Mouse (Mus musculus): Measurements from ENCODE around the gene Taf3. TPM values are rescaled to one million over a fixed set of nuclear protein-coding genes. Genes with fewer than 3 reads are reported as not detected.

Taf3 gene
- total RNA-seq, 1 experiment from 2014 or later: 14.4 TPM

- no peak for DNase-seq
These were observed 159.3 kb downstream of the Taf3 start, which contains the start of gene 9230102O04Rik for GRCm38 (mm10) chr2:9888913-9889650. TSS of gene 9230102O04Rik (minus strand) at chr2:9889540.

GRCm38 (mm10) chr2:9887636-9888035, 160.8 kb downstream of the Taf3 start:
- no peak for DNase-seq

GRCm38 (mm10) chr2:9886921-9887610, 161.3 kb downstream of the Taf3 start:
- DNase-seq: no peak

DNA sequence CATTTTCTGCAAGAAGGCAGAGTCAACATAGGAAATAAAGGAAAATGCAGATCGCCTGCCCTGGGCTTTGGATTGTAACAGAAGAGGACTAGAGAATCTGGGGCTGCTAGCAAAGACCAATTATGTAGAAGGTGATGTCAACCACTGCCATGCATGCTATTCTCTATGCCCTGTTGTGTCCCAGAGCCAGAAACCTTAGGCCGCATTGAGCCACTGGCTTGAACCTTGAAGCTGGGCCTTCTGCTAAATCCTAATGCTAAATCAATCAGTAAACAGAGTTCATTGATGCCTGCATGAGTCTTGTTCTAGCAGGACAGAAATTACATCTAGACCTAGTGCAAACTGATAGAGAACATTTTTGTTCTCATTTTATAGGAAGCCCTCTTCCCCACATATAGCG, 162.4 kb downstream of the Taf3 start:
- no peak for DNase-seq

DNA sequence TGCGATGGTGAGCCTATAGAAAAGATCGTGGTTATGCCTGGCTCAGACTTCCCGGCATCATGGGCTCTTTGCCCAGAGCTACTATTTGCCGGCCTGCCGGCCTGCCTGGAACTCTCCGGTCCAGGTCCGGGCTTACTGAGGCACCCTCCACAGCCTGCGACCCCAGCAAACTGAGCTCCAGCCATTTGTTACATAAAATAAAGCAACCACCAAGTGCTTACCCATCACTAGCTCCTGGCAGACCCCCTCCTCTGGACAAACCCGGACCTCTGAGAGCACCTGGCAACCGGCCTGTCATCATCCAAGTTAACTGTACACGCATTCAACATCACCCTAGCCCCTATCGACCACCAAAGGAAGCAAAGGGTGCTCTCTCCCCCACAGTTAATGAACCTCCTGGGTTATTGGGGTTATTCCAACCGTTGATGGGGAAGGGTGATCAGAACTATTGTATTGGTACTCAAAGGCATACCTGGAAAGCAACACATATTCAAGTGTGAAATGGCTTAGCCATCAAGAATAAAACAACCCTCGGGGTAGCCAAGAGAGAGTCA, 163.1 kb downstream of the Taf3 start:
- DNase-seq: no peak

- DNase-seq: no peak
These were observed 163.7 kb downstream of the Taf3 start for GRCm38 (mm10) chr2:9884533-9885216.

DNA sequence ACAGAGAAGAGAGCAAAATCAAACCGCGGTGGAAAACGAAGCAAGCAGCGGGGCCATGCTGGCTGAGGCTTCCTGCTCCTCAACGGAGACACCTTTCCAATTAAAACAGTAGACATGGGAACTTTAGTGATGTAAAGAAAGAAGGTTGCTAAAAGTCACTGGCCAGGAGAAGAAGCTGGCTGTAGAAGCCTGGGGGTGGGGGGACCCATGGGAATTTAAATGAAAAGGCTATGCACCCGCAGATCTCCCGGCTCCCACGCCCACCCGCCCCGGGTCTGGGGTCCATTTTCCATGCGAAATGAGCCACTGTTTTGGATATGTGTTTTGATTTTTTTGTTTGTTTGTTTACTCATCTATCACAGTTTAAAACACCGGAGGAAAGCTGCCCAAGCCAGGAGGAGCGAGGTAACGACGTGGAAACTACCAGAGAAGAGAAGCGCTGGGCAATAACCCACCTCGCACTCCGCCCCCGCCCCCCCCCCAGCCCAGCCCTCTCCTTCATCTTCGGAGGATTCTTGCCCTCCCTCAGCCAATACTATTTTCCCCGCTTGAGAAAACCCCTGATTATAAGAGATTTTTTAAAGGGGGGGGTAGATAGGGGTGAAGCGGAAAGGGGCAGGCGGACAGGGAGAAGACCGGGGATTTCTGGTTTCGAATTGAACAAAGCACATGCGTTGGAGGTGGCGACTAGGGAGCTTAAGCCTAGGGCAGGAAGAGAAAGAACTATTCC, 164.4 kb downstream of the Taf3 start:
- DNase-seq: no peak

DNA sequence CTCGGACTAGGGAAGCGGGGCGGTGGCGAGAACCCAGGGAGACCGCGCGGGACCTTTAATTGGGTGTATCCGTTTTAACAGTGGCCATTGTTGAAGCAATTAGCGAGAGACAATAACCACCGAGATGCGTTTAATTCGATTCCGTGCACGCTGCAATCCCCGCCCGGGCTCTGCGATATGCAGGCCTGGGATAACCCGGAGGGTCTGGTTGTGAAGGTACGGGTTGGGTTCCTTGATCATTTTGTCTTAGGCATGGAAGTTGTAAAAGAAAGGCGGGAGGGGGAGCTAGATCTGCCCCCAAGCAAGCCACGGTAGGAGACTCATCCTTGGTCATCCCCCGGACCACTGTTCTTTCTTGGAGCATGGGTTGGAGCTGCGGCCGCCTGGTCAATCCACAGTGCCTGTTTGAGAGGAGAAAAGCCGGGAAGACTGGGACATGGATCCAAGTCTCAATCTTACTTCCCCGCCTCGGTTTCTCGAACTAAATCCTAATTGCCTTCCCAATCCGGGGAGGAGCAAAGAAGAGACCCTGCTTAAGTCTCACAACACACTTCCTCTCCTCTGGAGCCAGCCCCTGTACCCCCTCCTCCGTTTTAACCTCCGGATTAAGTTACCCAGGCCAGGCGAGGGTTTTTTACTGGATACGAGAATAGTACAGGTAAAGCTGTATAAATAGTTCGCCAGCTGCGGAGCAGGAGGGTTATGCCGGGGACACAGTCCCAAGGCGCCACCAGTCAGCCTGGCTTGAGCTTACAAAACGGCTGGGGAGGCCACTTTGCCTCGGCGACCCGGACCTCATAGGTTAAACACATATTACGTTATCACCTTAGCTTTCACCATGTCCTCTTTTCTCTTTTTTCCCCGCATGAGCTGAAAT, 165.2 kb downstream of the Taf3 start:
- no peak for DNase-seq

DNA sequence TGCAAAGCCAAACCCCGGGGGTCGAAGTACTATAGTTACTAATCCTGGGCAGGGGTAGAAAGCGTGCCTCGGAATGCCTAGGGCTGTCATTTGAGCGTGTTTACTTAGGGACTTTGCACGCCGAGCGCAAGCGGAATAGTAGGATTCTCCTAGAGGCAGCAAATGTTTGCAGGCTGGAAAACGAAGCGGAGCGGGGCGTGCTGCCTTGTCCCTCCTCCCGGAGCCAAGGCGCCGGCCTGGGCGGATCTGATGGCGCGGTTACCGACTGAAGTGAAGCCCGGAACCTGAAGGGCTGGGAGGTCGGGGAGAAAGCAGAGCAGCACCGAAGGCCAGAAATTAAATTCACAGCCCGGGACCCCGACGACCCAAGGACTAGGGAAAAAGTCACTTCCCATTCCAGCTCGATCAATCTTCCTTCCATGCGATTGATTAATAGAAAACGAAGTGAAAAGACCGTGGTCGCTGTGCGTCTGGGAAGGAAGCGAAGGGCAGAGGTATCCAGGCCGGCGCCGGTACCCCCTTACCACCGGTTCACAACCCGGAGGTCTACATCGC, 165.9 kb downstream of the Taf3 start:
- peak; percentile 50 for DNase-seq

GRCm38 (mm10) chr2:9881611-9882023, 166.8 kb downstream of the Taf3 start:
- no peak for DNase-seq

DNA sequence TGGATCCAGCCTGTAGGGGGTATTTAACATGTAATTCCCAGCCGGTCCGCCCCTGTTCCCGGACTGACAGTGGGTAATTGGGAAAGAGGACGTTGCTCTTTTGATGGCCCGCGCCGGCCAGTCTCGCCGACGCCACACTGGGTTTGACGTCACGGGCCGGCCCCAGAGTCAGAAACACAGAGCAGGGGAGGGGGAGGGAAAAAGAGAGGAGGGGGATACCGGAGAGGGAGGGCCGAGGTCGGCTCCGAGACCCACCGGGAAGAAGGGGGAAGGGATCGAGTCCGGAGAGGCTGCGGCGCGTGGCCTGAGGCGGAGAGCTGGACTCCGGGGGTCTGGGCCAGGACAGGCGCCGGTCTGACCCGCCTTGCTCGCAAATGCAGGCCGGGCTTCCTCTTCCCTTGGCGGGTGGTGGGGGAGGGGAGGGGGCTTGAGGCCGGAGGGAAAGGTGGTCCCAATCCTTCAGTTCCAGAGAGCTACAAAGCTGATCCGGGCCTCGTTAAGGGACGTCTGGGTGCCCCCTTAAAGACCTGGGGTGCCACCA, 167.3 kb downstream of the Taf3 start, which contains the start of gene 4930412O13Rik:
Gene 4930412O13Rik (plus strand): TSS at position 202 of the 541 bp plus-strand sequence.
- no peak for DNase-seq

- no peak for DNase-seq
These were observed 168.1 kb downstream of the Taf3 start for GRCm38 (mm10) chr2:9880271-9880670.

- DNase-seq: peak; percentile 93
These were observed 168.9 kb downstream of the Taf3 start for GRCm38 (mm10) chr2:9879493-9879892.

DNA sequence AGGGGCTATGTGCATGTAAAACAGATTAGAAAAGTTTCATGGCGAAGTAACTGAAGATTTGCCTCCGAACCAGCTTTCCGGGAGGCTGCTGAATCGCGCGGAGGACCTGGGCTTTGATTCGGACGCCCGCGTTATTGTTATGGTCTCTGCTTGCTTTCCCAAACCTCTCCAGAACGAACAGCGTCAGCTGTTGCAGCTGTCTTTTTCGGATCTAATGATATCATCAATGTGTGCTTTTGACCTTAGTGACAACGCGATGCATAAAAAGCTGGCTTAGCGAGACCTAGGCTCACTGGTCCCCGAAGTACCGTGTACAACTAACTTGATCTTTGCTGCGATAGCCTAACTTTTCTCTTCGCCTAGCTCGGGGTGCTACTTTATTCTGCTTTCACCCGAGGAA, 169.3 kb downstream of the Taf3 start:
- peak; percentile 28 for DNase-seq

DNA sequence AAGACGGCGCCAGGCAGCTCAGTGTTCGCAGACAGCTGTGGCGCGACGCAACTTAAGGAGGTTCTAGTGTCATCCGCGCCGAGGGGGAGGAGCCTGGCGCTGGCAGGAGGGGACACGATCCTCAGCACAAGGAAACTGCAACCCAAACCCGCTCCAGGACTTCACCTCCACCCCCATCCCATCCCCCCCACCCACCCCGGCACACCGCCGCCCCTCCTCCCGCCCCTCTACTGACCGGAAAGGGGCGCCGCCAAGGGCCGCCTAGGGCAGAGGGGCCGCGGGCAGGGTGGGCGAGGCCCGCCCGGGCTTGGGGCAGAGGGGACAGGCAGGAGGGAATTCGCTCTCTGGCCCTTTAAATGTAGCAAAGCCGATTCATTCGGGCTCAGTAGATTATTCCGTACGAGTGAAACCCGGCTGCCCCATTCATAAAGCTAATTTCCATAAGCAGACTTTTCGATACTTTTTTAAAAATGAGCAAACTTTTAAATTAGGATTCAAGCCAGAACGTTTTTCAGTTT, 169.8 kb downstream of the Taf3 start:
- peak; percentile 51 for DNase-seq

GRCm38 (mm10) chr2:9877966-9878563, 170.3 kb downstream of the Taf3 start:
- DNase-seq: no peak

GRCm38 (mm10) chr2:9877326-9877690, 171.1 kb downstream of the Taf3 start:
- DNase-seq: peak; percentile 30

GRCm38 (mm10) chr2:9876621-9877325, 171.6 kb downstream of the Taf3 start:
- DNase-seq: no peak
